Mouse (Mus musculus) CH12.LX (cell line): ENCODE measurements around the gene Setmar. TPM values are rescaled to one million over a fixed set of nuclear protein-coding genes. Genes with fewer than 3 reads are reported as not detected.

Experiments used
- DNase-seq: peaks from one replicate; pipeline ENCODE4 v3.0.0-alpha.2; 2013; ENCODE audit errors: extremely low read depth
- H3K27ac ChIP-seq: 2 replicates; pipeline ENCODE4 v1.5.1; 2012; ENCODE audit warnings: low read depth, mild to moderate bottlenecking, control low read depth, moderate library complexity; ENCODE audit not compliant: insufficient read depth
- H3K27me3 ChIP-seq: replicated peaks from 2 replicates; pipeline ENCODE3; 2012; ENCODE audit warnings: inconsistent platforms
- H3K36me3 ChIP-seq, 2 experiments: replicated peaks in 1 of 2; 2 replicates each; pipeline versions ENCODE3 to v1.6.1; 2012; ENCODE audit warnings: inconsistent platforms in 1 of 2, low read length in 1 of 2, mild to moderate bottlenecking in 1 of 2, mixed read lengths in 1 of 2, moderate library complexity in 1 of 2; ENCODE audit not compliant: control insufficient read depth in 1 of 2, insufficient read depth in 1 of 2
- H3K4me1 ChIP-seq, 2 experiments: 2 replicates each; pipeline ENCODE4 v1.6.1; 2012; ENCODE audit warnings: inconsistent platforms in 1 of 2, moderate library complexity in 1 of 2; ENCODE audit not compliant: insufficient read depth in 2 of 2, control insufficient read depth in 1 of 2
- H3K4me2 ChIP-seq: 2 replicates; pipeline ENCODE4 v1.6.1; 2012; ENCODE audit warnings: low read depth, mild to moderate bottlenecking, control low read depth; ENCODE audit not compliant: poor library complexity, insufficient read depth, severe bottlenecking
- H3K4me3 ChIP-seq, 3 experiments: fragments of 150-350 bp in 1 of 3; sonication (generic) in 1 of 3; replicated peaks in 1 of 3; 2 replicates each; pipeline versions ENCODE3 to v1.5.1; 2011 to 2012; ENCODE audit warnings: low read depth in 2 of 3, low read length in 2 of 3, mild to moderate bottlenecking in 2 of 3, moderate library complexity in 2 of 3, control low read depth in 1 of 3, improper control_type of control experiment in 1 of 3, inconsistent platforms in 1 of 3, mixed read lengths in 1 of 3; ENCODE audit not compliant: poor library complexity in 1 of 3
- H3K79me2 ChIP-seq: replicated peaks from 2 replicates; pipeline ENCODE4 v1.6.1; 2012; ENCODE audit warnings: mild to moderate bottlenecking, moderate library complexity; ENCODE audit not compliant: control insufficient read depth, poor library complexity, insufficient read depth, severe bottlenecking; ENCODE audit errors: extremely low read depth
- H3K9ac ChIP-seq: 2 replicates; pipeline ENCODE4 v1.6.1; 2012; ENCODE audit warnings: low read depth, mild to moderate bottlenecking, control low read depth, moderate library complexity; ENCODE audit not compliant: insufficient read depth
- H3K9me3 ChIP-seq: replicated peaks from 2 replicates; pipeline ENCODE3; 2012; ENCODE audit warnings: low read length, inconsistent platforms, mixed read lengths
- EP300 ChIP-seq: IDR thresholded peaks from 2 replicates; pipeline ENCODE4 v1.6.1; 2011; ENCODE audit warnings: low read length, improper control_type of control experiment
- GABPA ChIP-seq: IDR thresholded peaks from 2 replicates; pipeline ENCODE4 v1.6.1; 2012; ENCODE audit warnings: low read depth, low read length, improper control_type of control experiment, inconsistent platforms; ENCODE audit not compliant: insufficient replicate concordance
- JUND ChIP-seq: conservative IDR thresholded peaks from 2 replicates; pipeline ENCODE4 v1.6.1; 2011; ENCODE audit warnings: low read depth, low read length, improper control_type of control experiment
- KAT2A ChIP-seq: IDR thresholded peaks from 2 replicates; pipeline ENCODE4 v1.6.1; 2012; ENCODE audit warnings: low read length, improper control_type of control experiment, inconsistent platforms; ENCODE audit not compliant: insufficient replicate concordance
- MAFK ChIP-seq: IDR thresholded peaks from 2 replicates; pipeline ENCODE4 v1.6.1; 2011; ENCODE audit warnings: low read length, improper control_type of control experiment; ENCODE audit not compliant: insufficient replicate concordance
- MAX ChIP-seq: IDR thresholded peaks from 2 replicates; pipeline ENCODE4 v1.6.1; 2011; ENCODE audit warnings: low read length, improper control_type of control experiment
- NRF1 ChIP-seq: IDR thresholded peaks from 2 replicates; pipeline ENCODE4 v1.6.1; 2014; ENCODE audit warnings: low read depth, mild to moderate bottlenecking, inconsistent platforms, low read length, improper control_type of control experiment, moderate library complexity
- PAX5 ChIP-seq: IDR thresholded peaks from 2 replicates; pipeline ENCODE4 v1.6.1; 2012; ENCODE audit warnings: low read length, inconsistent platforms, mixed read lengths
- RAD21 ChIP-seq: IDR thresholded peaks from 2 replicates; pipeline ENCODE4 v1.6.1; 2011; ENCODE audit warnings: low read depth, mild to moderate bottlenecking, low read length, improper control_type of control experiment, moderate library complexity
- RCOR1 ChIP-seq: conservative IDR thresholded peaks from 2 replicates; pipeline ENCODE4 v1.6.1; 2012; ENCODE audit warnings: low read depth, mild to moderate bottlenecking, inconsistent platforms, low read length, improper control_type of control experiment
- SIN3A ChIP-seq: IDR thresholded peaks from 2 replicates; pipeline ENCODE4 v1.6.1; 2012; ENCODE audit warnings: low read length, improper control_type of control experiment, inconsistent platforms
- UBTF ChIP-seq: IDR thresholded peaks from 2 replicates; pipeline ENCODE4 v1.6.1; 2012; ENCODE audit warnings: low read depth, mild to moderate bottlenecking, inconsistent platforms, low read length, improper control_type of control experiment, moderate library complexity
- USF2 ChIP-seq: conservative IDR thresholded peaks from 2 replicates; pipeline ENCODE4 v1.6.1; 2011; ENCODE audit warnings: low read depth, low read length, improper control_type of control experiment
- ZNF384 ChIP-seq: IDR thresholded peaks from 2 replicates; pipeline ENCODE4 v1.6.1; 2012; ENCODE audit warnings: low read depth, low read length, improper control_type of control experiment, inconsistent platforms
- dilution Hi-C: fragments of 300-500 bp; cut with MboI; formaldehyde crosslinking; loops from 2 replicates; pipeline ENCODE4 v1.14.3; 2020; ENCODE audit warnings: low sequenced_read_pairs; ENCODE audit not compliant: extremely low pct_unique_long_range_greater_than_20kb, extremely low pct_ligation_motif_present
- in situ Hi-C: fragments of 300-500 bp; cut with MboI; formaldehyde crosslinking; loops from 3 replicates; pipeline ENCODE4 v1.14.3; 2019; ENCODE audit warnings: low sequenced_read_pairs, low pct_ligation_motif_present, low pct_unique_long_range_greater_than_20kb, mixed read lengths
- polyA plus RNA-seq: library from polyadenylated mRNA; unstranded; fragments of >175 nt; gene quantifications from 2 replicates; pipeline ENCODE4 v1.2.1, GENCODE M21; 2012; ENCODE audit warnings: low read depth; ENCODE audit not compliant: insufficient read length
- total RNA-seq, 2 experiments: library from RNA; depleted of rRNA; stranded (reverse); fragments of 300-350 nt in 1 of 2; fragments of >200 nt in 1 of 2; gene quantifications; 2 replicates each; pipeline ENCODE4 v1.2.3; 2012 to 2014

The Setmar gene
- total and polyA plus RNA-seq, 3 experiments: 1.2 to 3.5 (median 2.1) TPM

DNA sequence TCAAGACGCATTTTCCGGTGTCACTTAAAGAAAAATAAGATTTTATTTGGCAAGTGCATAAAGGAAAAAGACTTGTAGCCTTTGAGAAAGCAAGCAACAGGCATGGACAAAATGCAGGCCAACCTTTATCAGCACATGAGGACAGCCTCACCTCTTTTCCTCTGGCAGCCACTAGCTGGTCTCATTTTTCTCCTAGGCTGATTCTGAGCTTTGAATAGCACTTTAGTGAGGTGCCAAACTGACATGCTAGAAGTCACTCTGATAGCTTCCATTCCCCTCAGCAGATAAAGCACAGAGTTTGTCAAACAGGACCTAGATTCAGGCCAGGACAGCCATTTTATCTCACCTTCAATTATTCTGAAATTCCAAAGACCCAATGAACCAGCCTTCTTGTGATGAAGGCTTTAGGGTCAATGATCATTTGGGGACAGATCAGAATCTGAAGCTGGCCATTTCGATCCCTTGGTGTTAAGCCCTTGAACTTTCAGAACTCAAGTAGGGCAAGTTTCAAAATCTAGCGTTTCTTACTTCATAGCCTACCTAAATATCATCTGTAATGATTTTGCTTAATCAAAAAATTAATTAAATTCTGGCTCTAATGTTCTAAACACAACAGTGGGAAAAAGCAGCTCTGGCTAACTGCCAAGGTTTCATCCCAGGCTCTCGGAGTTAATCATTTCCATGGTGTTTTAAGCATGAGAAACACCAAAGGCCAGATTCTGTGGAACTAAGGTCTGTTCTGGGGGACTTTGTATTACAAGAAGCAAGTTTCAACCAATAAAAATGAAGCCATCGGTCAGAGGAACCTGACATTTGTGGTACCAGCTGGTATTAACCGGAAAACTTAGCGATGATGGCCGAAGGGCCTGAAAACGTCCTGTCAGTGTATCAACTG is 37.3 kb downstream of the Setmar start:
- Histone ChIP-seq H3K27ac (no peak overlapping the region), H3K9ac (no peak overlapping the region), H3K9me3 (no peaks in the 10 kb centered on the region), H3K36me3 (peaks cover 4 to 15% of the 10 kb centered on the region in 2 experiments), H3K4me3 (no peak overlapping the region), H3K79me2 (no peaks in the 10 kb centered on the region), H3K4me1 (peaks cover 2 to 16% of the 10 kb centered on the region in 2 experiments; a peak in 2 of 4 replicates), H3K27me3 (no peaks in the 10 kb centered on the region), H3K4me2 (no peak overlapping the region)
- no peak for DNase-seq
- in situ Hi-C loops: loop anchor here (10.0 kb wide), 1 partner anchor 283 kb away; no protein-coding TSS in a partner anchor
- TF ChIP-seq PAX5: no peak
- no peak for TF ChIP-seq USF2
- TF ChIP-seq NRF1: no peak
- TF ChIP-seq JUND: no peak
- TF ChIP-seq SIN3A: no peak
- TF ChIP-seq KAT2A: no peak
- TF ChIP-seq UBTF: no peak
- no peak for TF ChIP-seq MAX
- TF ChIP-seq RAD21: no peak
- TF ChIP-seq MAFK: no peak
- no peak for TF ChIP-seq GABPA
- dilution Hi-C loops: no loop called here

DNA sequence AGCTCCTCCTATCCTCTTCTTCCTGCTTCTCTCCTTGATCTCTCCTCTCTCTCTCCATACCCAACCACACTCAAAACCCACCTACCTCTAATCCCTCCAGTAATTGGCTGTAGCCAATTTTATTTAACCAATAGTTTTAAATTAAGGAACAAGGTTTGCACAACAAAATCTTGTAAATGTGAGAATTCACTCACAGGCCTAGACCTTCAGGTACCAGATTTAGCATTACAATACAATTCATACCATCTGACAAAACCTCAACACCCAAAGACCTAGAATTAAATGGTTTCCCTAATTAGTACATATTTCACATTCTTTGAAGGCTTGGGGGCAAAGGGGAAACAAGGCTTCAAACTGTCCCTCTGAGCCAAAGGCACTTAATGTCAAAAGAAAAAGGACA is 42.5 kb downstream of the Setmar start:
- H3K27ac ChIP-seq: no peak overlapping the region
- dilution Hi-C loops: no loop called here
- H3K79me2 ChIP-seq: no peaks in the 10 kb centered on the region
- no peak for DNase-seq
- in situ Hi-C loops: loop anchor here (10.0 kb wide), 1 partner anchor 277 kb away; no protein-coding TSS in a partner anchor
- no peaks in the 10 kb centered on the region for H3K27me3 ChIP-seq
- H3K4me1 ChIP-seq: peaks cover 0 to 6% of the 10 kb centered on the region in 2 experiments; a peak in 1 of 4 replicates
- no peaks in the 10 kb centered on the region for H3K9me3 ChIP-seq
- no peak overlapping the region for H3K4me2 ChIP-seq
- H3K9ac ChIP-seq: no peak overlapping the region
- H3K36me3 ChIP-seq: peaks cover 7 to 29% of the 10 kb centered on the region in 2 experiments
- TF ChIP-seq ZNF384 (no peak), UBTF (no peak), EP300 (no peak), RCOR1 (no peak)
- no peak overlapping the region for H3K4me3 ChIP-seq
